Mouse (Mus musculus) megakaryocyte, adult 5-6 weeks (primary cell): ENCODE measurements at regions not wholly inside any gene's neighbourhood (a gene's known extent, or its start where the extent isn't known, plus 50 kb on each side); places are given as distances from the start of the nearest gene placed in this dataset.
A peak's percentile ranks its signal among the peaks of the same experiment; 100 is the strongest.

Source experiments
- ATAC-seq: 2 replicates; pipeline ENCODE4 v1.8.0; 2016; ENCODE audit warnings: mild to moderate bottlenecking, inconsistent platforms; ENCODE audit not compliant: poor library complexity, severe bottlenecking

DNA sequence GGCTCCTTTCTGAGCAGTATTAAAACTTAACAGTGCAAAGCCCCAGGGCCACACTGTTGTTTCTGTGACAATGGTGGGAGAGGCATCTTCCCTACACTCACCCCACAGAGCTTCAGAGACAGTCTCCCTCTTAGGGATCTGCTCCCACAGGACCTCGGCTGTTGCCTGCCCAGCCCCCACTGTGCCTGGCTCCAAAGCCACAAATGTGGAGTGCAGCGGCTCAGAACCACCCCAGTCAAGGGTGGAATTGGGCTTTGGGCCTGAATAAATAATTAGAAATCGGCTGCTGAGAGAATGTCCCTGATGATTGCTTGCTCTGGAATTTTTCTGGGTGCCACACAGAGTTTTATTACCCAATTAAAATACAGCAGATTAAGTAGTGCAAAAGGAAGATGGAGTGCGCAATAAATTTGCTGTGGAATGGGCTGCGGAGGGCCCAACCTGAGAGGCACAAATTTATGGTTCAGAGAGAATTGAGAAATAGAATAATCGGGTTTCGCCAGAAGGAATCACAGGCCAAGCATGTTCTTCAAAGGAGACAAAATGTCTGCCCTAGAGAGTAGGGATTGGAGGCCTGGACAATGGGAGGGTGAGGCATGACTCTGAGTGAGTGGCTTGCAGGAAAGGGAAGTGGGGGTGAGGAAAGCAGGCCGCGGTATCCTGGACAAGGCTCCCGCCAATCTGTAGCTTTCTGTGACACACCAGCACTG, 56.4 kb downstream of the Cd24a start:
- no peak for ATAC-seq

DNA sequence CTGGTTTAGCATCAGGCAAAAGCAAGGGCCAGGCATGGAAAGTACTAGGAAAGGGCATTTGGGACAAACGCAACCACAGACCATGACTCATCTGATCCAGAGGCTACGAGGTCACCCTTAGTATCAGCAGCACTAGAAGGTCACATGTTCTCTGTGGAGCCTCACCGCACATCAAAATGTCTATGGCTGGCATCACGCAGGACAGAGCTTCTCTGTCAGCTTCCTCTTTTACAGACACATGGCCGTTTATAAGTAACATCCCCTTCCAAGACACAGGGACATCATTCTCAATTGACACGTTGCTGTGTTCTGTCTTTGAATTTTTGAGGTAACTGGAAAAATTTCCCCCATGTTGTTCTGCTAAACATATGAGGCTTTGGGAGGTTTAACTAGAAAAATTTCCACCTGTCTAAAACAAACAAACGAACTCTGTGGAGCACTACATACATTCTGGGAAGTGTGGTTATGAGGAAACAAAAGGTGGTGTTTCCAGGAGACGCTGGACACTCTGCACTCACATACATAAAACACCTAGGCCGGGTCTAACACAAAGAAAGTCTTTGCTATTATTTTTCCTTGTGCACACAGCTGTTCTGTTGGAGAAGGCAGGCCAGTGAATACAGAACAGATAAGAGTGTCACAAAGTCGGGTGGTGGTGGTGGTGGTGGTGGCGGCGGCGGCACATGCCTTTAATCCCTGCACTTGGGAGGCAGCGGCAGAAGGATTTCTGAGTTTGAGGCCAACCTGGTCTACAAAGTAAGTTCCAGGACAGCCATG, 63.3 kb downstream of the Cd24a start:
- peak; percentile 96 for ATAC-seq

DNA sequence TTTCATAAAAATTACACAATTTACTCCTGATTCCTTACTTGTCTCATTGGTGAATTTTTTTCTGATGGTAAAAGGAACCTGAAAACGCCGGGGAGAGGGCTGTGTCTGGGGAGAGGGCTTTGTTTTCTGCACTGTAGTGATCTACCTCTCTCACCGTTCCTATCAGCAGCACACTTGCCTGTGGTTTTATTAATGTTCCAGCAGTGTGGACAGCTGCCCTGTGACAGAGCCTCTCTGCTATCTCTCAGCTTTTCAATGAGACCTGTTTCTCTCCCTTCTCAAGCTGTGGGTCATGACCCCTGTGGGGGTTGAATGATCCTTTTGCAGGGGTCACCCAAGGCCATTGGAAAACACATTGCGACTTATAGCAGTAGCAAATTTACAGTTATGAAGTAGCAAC, 68.2 kb downstream of the Cd24a start:
- ATAC-seq = no peak

DNA sequence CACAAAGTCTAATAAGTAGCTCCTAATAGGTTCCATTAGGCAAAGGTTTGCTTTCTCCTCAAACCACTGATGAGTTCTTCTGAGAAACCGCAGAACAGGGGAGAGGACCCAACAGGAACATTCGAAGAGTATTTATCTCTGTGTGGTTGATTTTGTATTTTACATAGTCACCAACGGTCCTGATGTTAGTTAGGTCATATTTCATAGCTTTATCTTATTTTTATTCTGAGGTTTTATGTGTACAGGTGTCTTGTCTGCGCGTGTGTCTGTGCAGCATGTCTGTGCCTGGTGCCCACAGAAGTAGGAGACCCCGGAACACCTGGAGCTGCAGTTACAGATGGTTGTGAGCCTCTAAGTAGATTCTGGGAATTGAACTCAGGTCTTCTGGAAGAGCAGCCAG, 68.9 kb downstream of the Cd24a start:
- no peak for ATAC-seq

DNA sequence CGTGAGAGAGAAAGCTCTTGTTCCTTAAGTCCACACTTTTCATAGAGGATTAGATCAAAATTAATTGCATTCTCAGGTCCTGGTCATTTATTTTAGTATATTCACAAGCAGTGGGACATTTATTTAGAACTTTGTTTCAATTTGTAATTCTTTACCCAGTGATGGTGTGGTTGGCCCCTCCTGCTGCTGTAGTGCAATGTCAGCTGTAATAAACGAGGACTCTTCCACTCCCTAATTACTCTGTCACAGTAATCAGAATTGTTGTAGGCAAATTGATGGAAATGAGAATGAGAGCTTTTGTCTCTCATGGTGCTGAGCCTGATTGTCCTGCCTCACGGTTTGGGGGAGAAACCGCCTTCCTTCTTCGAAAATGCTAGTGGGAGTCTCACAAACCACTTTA, 70.1 kb downstream of the Cd24a start:
- ATAC-seq = no peak

DNA sequence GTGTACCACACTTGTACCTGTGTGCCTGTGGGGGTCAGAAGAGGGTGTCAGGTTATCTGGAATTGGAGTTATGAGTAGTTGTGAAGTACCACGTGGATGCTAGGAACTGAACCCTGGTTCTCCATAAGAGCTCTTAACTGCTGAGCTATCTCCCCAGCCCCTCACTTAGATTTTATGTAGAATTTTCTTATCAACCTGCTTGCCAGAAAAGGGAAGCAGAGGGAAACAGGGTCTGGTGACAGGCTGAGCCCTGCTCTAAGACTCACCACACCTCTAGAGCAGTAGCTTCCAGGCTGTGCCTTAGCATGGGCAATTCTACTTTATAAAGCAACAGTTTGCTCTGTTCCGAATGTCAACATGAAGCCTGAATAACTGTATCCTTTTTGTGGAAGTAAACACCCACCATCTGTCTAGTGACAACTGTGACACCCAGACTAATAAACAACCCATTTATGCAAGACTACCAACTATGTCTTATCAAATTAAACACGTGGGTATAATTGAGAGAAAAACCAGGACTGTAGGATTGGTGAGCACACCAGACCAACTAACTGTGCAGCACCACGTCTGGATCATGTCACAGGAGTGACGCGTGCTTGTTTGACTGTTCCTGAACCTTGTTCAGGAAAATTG, 70.8 kb downstream of the Cd24a start:
- ATAC-seq = no peak

DNA sequence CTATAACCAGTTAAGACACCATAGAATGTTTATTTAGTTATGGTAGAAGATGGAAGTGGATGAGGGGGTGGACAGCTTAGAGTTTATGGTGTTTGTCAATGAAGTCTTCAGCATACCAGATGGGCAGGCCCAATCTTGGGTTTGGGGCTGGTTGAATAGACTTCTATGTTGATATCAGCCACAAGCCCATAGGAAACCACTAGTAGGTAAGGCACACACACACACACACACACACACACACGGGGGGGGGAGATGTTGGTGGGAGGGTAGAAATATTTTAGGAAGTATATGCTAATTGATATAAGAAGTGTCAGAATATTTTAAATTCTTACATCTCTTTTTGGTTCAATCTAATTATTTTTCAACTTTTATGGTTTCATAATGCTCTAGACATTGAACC, 72.4 kb downstream of the Cd24a start:
- no peak for ATAC-seq

DNA sequence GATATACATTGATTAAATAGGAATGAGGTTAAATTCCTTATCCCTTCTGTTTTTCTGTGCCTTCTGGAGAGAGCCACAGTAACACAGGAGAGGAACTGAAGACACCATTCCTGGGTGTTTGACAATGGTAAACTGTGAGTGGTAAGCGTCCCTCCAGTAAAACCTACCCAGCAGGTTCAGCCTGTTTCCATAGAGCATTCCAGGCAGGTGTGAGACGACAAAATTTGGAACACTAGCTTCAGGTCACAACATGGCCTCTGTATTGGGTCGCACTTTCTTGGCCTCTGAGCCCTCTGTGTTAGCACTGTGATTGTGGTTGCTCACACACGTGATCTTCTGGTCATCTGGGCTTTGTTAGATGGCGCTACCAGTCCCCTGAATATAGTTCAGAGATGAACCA, 73.4 kb downstream of the Cd24a start:
- ATAC-seq = no peak

DNA sequence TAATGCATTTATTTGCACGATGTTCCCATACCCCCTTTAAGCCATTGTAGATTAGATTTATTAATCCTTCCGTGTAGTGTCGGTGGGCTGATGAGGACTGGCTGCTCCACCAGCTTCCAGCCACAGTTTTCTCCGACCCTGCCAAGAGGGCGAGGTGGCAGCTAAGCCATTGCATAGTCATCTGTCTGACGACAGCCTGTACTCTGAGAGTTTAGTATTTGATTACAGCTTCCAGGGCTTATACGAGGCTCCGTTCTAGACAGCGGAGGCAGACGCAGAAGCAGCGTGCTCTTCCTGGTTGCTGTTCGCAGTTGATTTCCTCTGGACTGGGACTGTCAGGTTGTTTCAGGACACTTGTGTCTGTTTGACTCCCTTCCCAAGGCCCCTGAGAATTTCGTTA, 73.8 kb downstream of the Cd24a start:
- no peak for ATAC-seq

DNA sequence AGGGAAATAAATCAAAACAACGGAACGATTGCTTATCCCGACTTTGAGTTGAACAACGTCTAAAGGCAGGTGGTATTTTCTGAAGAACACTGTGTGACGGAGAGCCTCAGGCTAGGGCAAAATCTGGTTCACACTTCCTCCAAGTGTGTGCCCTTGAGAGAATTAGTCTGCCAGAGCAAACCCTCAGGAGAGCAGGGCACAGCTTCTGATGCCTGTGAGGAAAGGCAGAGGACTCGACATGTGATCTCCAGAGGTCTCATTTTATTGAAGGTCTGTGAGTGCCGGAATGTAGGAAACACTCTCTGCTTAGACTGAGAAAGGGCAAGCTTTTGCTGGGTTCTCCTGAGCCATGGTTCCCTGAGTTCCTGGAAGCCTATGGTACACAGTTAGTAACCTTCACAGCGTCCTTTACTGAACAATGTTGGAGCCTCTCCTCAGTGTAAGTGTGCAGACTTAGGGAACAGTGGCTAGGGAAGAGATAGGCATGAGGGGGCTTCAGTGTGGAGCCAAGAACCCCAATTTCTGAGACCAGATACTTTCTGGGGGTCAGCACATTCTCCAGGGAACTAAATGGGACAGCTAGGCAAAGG, 77.1 kb downstream of the Cd24a start:
- ATAC-seq = no peak

DNA sequence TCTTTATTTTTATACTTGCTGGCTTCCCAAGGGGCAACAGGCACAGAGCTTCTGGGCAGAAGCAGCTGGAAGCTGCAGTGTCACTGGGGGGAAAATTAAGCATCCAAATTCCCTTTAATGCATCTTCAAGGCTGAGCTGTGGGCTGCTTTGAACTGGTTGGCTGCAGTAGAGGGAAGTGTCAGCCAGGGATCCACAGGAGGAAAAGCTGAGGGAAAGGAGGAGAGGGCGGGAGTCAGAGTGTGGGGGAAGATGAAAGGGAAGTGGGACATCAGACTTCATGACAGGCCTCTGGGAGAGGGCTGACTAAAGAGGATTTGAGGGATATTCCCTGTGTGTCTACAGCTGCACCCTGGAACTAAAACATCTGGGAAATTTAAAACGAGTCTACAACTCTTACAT, 77.6 kb downstream of the Cd24a start:
- peak; percentile 11; the same call in 1 of the 2 replicates for ATAC-seq

DNA sequence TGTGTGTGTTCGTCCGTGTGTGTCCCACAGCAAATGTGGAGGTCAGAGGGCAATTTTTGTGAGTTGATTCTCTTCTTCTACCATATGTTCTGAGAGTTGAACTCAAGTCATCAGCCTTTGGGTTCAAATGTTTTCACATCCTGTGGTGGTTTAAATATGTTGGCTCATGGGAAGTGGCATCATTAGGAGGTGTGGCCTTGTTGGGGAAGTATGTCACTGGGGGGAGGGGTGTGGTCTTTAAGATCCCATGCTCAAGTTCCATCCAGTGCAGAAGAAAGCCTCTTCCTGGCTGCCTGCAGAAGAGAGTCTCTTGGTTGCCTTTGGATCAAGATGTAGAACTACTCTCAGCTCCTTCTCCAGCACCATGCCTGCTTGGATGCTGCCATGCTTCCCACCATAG, 78.1 kb downstream of the Cd24a start:
- peak; percentile 97 for ATAC-seq

DNA sequence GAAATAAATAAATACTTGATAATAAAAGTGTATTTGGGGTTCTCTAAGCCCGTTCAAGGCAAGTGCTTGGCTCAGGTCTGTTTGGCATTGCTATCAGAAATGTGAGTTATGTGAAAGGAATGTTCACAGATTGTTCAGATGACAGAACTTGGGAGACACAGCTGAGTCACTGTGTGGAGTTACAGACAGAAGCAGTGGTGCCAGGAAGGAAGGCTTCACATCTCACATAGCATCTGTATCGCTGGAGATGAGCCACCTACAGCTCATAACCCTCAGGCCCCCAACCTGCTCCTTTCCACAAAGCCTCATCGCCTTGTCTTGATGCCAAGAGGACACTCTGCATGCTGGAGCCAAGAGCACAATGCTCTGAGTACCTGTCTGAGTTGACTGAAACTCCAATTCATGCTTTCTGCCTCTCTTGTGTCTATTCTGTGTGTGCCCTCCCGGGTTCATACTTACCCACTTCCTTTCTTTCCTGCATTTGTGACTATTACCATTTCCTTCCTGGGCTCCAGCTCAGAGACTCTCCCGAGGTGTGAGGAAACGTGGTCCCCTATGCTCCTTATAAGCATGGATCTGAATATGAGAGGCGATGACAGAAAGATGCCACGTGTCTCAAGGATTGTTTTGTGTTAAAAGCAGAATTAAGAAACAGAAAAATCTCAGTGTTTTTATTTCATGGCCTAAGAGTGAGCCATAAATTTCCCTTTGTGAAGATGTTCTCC, 79.6 kb downstream of the Cd24a start:
- no peak for ATAC-seq

DNA sequence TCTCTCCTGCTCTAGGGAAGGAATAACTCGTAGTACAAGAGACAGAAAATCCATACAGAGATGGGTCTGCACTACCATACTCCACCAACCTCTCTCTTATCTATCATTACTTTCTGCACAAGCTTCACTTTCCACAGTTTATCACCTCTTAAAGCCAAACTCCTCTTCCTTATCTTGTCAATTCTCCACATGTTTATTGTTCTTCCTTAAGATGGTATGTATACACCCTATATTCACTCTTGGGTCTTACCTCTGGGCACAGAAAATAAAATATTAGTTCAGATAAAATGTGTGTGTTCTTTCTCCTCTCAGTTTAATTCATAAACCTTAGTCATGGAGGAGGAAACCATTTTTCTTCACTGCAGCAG, 80.1 kb downstream of the Cd24a start:
- no peak for ATAC-seq

DNA sequence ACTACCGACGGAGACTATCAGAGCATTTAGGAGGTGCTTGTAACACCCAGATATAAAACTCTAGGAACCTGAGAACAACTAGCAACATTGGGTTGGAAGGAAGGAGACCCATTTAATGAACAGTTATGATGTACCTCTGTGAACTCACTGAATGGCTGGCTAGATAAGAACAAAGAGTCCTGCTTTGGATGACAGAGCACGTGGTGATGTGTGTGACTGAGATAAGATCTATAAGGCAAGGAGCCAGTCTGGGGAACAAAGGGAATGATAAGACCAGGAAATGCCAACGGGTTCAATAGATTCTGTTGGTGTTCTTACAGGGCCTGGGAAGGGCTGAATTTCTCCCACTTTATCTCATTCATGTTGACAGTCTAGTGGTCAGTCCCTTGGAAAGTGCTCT, 86.8 kb downstream of the Cd24a start:
- ATAC-seq = no peak

DNA sequence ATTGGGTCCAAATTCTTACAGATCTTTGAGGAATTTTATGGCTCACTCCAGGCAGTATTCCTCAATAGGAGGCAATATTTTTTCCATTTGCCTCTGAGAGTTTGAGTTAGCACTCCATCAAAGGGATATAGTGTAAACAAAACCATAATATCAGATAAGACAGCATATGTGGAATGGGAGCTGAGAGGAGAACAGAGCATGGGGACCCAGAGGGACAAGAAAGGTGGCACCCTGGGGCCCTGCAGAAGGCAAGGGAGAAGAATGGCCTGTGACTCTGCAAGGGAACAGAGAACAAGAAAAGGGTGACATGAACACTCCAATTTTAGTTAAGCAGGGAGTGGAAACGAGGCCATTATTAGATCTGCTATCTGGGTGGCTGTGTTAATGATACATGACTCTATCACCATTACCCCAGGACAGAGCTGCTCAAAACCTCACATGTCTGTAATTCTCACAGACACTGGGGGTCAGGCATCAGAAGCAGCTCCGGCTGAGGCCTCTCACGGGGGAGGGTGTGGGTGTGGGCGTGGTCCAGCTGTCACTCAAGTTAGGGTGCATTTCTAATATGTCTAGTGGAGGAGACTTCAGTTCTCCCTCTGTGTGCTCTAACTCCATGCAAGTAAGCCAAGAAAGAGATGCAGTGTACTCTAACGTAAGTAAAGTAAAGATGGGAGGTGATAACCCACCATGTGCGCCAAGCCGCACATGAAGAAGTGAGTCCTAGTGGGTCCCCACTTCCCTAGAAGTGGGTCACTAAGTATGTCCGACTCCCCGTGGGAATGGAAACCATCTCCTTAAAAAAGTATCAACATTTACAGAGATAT, 88.4 kb downstream of the Cd24a start:
- peak; percentile 22; the same call in 1 of the 2 replicates for ATAC-seq

DNA sequence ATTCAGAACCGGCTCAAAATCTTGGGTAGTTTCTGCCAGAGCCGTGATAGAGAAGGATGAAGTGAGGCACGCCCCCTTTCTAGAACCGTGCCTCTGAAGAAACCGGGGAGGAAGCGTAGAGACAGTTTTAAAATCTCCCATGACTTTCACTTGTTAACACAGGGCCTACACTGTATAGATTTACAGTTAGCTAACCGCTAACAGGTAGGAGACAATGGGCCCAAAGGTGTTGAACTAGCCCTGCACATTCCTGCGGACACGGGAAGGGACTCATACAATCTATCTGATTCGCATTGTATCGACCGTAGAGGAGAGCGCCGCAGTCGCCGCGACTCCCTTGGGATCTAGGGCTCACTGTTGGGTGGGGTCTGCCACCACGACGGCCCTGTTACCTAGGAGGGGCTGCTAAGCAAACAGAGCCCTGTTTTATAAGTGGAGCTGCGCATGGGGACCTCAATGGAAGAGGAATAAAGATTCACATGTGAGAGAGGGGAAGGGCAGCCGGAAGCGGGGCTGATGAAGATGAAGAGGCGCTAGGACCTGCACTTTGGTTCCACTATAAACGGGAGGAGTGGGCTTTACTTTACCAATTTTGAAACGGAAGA, 89.1 kb downstream of the Cd24a start:
- peak; percentile 36 for ATAC-seq

DNA sequence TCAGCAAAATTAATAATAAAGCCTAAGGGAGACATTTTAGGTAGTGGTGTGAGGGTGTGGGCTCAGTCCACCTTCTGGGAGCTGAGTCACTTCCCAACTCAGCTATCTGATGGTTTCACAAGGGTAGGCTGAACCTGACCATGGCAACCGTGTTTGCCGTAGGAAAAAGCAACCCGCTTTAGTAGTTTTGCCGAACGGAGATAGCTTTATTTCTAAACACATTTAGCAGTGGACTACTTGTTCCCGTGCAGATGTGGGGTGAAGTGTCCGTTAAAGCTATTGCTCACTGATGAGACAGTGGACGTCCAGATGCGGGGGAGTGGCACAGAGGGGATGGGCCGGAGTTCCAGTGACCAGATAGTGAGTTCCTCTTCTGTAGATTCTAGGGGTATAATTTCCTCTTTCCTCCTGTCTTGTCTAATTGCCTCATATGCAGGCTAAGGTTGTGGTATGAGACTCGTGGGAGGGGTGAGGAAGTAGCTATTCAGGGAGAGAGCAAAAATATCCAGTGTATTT, 89.7 kb downstream of the Cd24a start:
- peak; percentile 87 for ATAC-seq

DNA sequence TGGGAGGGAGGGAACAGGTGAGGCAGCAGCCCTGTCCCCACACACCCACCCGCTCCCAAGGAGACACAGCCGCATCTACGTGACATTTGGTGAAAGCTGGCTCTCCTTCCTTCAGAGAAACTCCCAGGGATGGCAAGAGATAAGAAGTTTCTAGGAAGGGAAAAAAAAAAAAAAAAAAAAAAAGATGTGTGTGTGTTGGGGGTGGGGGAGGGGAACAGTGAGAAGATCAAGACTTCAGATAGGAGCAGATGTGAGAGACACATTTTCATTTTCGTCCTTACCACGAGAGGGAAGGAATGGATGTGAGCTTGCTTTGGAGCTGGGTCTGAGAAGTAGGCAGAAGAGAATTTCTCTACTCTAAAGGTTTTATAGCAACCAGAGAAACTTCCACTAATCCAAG, 91.4 kb downstream of the Cd24a start:
- no peak for ATAC-seq

DNA sequence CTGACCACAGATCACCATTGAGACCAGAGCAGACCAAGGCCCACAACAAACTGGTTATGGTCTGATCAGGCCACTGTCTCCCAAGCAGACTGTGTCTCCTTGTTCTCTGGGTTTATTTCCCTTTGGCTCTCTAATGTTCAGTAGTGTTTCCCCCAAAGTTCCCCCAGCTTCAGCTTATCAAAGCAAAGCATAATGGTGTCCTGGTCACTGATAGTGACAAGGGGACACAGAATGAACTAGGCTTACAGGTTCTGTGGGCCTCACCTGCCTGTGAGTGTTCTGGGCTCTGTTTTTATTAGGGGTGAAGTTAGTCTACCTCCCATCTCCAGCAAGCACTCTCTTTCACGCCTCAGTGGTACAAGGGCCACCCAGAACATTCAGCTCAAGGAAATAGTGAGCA, 92.7 kb downstream of the Cd24a start:
- ATAC-seq = no peak
